Mouse (Mus musculus) gonadal fat pad, adult 2 months (tissue): ENCODE measurements around the gene Psmd4. TPM values are rescaled to one million over a fixed set of nuclear protein-coding genes. Genes with fewer than 3 reads are reported as not detected.
A peak's percentile ranks its signal among the peaks of the same experiment; 100 is the strongest.
"Not testable (repeated sequence)": the region's sequence is repeated elsewhere in the genome, so short reads cannot be mapped to it uniquely, and the experiment has no call there.

ENCODE experiments used
- DNase-seq: peaks from one replicate; pipeline ENCODE4 v3.0.0-alpha.2; 2012; ENCODE audit warnings: low read depth
- polyA plus RNA-seq: library from polyadenylated mRNA; depleted of rRNA; stranded (reverse); fragments of >200 nt; gene quantifications from 2 replicates; pipeline ENCODE4 v1.2.3, GENCODE M21; 2012

The Psmd4 gene
- polyA plus RNA-seq, 1 experiment, result 227 TPM

DNA sequence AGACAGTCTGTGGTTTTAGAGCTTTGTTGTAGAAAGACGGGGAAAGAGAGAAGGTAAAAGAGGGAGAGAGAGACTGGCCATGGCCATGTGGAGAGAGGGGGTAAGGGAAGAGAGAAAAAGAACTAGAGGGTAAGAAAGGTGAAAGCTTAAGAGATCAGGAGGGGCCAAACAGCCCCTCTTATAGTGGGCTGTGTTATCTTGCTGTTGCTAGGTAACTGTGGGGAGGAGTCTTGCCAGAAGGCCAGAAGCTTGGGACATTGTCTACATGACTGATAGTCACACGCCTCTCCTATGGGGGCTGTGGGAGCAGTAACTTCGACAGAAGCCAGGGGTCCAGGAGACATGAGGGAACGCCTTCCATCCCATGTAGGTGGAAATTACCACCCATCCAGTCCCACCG lies 17.2 kb downstream of the Psmd4 start:
- no peak for DNase-seq

DNA sequence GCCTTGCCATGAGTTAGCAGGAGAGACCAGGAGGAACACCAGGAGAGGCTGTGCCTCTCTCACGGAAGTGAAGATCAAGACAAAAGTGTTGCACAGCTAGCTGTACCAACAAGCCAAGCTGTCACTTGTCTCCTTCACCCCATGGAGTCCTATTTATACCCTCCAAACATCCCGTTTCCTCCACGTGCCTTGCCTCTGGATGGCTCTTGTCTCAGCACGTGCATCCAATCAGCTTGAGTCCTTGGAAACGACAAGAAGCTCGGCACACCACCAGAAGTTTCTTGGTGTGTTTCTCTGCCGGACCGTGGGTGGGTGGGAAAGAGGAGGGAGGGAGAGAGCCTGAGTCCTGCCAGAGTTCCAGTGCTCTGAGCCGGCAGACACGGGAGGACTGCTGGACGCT lies 17.9 kb downstream of the Psmd4 start:
- DNase-seq, result no peak

DNA sequence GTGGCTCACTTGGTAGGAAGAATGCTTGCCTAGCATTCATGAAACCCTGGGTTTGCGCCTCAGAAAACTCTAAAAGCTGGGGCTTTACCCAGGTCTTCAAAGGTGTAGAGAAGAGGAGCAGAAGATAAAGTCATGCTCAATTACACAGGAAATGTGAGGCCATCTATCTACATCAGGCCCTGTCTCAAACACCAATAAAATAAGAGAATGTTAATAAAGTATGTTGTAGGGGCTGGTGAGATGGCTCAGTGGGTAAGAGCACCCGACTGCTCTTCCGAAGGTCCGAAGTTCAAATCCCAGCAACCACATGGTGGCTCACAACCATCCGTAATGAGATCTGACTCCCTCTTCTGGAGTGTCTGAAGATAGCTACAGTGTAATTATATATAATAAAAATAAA lies 21.5 kb downstream of the Psmd4 start:
- DNase-seq, result not testable (repeated sequence)

DNA sequence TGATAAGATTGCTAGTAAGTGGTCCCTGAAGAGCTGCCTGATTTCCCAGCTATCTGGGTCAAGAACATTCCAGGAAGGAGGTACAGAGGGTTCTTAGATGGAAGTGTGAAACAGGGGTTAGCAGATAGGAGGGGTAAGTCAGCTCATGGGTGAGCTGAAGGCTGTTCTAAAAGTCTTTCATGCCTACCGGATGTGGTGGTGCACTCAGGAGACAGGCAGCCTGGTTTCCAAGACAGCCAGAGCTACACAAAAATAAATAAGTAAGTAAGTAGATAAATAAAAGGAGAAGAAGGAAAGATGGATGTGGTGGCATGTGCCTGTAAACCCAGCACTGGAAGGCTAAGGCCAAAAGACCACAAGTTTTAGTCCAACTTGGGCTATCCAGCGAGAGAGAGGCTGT lies 23.7 kb downstream of the Psmd4 start:
- no peak for DNase-seq

DNA sequence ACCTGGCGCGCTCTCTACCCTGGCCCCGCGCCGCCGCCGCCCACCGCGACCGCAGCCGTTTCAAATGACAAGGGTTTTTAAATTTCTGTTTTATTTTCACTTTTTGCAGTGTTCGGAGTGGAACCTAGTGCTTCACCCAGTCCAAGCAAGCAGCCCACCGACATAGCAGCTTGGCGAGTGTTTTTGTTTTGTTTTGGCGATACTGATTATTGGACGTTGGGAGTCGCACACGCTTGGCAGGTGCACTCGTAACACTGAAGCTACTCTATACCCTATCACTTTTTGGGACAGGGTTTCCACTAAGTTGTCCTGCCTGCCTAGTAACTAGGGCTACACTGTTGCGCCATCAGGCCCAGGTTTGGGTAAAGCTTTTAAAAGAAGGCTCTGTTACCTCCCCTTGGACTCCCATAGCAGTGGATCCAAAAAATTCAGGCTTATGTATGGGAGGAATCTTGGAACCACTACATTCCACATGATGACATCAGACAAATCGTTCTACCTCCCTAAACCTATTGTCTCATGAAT lies 25.8 kb downstream of the Psmd4 start:
- DNase-seq, result no peak

- peak; percentile 90 for DNase-seq
Observed at GRCm38 (mm10) chr3:95015891-95016531, 26.4 kb downstream of the Psmd4 start.

GRCm38 (mm10) chr3:95015337-95015872 lies 27.0 kb downstream of the Psmd4 start, which contains the start of gene Zfp687:
Gene Zfp687 (minus strand): TSS chr3:95015448.
- DNase-seq, result peak; percentile 89

- no peak for DNase-seq
Observed at GRCm38 (mm10) chr3:95014428-95015151, 27.8 kb downstream of the Psmd4 start.

DNA sequence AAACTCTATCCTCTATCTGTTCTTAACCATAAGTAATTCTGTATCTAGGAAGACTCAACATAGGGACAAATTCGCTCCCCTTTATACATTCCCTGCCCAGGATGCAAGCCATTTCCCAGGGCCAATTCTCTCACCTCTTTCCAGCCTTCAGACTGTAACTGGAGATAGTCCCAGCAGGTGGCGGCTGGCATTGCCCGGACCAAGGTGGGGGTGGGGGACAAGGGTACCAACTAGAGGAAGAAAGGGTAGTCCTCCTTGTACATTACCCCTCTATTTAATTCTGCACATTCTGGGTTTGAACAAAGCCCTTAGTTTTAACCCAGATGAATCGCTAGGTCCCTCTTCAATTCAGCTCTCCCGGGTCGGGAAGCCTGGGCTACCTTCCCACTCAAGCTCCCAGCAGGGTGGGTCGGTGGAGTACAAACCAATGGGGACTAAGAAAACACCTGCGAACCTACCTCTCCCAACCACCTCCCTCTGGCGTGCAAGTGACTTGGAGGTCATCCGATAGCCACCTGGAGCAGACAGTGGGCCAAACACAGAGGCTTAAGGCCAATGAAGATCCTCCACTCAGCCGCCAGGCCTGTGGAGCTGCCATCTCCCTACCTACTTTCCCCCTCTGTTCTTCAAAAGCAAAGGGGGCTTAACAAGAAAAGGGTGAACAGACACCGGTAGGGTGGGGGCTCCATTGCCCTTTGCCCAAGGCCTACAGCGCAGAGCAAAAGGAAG lies 28.6 kb downstream of the Psmd4 start:
- no peak for DNase-seq

DNA sequence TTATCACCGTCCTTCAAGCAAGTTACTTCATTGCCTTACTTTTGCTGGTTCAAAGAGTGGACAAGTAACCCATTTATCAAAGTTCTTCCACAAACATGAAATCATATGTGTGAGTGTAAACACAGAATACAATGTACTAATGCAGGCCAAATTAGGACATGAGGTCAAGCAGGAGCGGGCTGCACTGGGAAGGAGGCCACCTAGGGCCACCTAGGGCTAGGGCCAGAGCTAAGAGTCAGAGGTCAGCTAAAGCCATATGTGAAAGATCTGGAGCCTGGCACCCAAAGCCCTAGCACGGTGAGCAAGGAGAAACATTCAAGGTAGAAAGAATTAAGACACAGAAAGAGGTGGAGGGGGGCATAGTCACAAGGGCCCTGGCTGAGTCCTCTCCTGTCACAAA lies 29.4 kb downstream of the Psmd4 start:
- no peak for DNase-seq

DNA sequence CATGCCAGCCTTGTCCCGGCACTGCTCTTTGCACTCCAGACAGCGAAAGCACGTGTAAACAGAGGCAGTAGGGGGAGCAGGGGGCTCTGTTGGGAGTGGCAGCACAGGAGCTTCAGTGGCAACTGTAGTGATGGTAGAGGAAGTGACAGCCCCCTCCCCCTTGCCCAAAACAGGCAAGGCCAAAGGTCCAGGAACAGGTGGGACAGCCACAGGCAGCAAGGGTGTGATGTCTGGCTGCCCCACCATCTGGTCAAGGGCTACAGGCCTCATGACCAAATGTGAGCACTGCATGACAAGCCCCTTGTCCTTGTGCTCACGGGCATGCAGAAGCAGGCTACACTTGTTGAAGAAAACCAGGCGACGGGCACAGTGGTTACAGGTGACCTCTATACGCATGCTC lies 32.0 kb downstream of the Psmd4 start:
- no peak for DNase-seq

DNA sequence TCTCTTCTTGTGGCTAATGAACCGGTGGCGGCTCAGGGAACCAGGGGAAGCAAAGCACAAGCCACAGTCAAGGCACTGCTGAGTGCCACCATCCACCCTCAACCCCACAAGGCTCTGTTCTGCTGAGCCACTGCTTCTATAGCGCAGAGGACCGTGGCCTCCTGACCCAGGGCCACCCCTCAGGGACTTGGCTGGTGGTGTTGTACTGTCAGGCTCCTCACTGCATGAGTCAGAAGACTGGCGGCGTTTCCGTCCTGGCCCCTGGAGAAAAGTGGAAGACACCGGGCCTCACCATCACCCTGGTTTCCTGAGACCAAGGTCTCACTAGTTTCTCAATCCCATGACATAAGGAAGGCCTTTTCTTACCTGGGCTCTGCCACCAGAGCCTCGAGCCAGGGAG lies 34.7 kb downstream of the Psmd4 start:
- no peak for DNase-seq

GRCm38 (mm10) chr3:95005651-95006050 lies 36.8 kb downstream of the Psmd4 start:
- DNase-seq, result no peak

DNA sequence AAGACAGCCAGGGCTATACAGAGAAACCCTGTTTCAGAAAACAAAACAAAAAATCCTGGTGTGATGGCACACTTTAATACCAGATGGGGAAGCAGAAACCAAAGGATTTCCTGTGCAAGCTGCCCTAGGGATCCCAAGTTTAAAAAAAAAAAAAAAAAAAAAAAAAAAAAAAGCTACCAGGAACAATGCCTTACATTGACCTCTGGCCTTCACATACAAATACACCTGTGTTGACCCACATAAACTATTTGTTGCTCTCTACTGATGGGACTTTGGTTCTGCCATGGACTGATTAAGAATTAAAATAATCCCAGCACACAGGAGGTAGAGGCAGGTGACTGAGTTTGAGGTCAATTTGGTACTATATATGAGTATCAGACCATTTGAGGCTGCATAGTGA lies 39.1 kb downstream of the Psmd4 start:
- no peak for DNase-seq

DNA sequence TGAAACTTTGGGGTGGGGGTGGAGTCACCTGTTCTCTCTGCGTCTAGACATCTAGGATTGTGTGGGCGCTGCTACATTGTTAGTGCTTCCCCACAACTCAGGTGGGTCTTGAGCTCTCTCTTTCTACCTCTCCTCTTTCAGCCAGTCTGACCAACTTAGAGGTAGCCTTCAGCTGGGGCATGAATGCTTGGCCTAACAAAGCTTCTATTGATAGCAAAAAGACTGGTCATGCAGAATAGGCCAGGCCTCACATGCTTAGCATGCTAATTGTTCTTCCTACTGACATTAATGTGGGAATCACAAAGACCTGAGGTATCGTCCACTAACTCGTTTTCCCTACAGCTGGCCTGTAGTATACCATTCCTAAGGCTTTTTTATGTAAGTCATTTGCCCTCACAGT lies 39.8 kb downstream of the Psmd4 start:
- DNase-seq, result no peak

DNA sequence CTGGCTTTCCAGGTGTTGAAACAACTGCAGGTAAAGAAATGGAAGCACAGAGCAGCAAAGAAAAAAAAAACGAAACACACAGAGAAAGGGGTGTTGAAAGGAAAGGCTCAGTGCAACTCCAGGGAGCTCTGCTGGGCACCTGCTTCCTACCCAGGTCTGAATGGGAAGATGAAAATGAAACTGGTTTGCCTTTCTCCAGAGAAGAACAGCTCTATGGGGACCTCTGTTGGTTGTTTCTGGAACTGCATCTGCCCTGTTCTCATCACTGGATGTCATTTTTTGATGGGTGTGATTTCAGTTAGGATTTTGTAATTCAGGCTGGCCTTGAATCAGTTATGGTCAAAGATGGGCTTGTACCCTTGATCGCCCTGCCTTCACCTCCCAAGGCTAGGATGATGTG lies 45.5 kb downstream of the Psmd4 start:
- DNase-seq, result no peak

DNA sequence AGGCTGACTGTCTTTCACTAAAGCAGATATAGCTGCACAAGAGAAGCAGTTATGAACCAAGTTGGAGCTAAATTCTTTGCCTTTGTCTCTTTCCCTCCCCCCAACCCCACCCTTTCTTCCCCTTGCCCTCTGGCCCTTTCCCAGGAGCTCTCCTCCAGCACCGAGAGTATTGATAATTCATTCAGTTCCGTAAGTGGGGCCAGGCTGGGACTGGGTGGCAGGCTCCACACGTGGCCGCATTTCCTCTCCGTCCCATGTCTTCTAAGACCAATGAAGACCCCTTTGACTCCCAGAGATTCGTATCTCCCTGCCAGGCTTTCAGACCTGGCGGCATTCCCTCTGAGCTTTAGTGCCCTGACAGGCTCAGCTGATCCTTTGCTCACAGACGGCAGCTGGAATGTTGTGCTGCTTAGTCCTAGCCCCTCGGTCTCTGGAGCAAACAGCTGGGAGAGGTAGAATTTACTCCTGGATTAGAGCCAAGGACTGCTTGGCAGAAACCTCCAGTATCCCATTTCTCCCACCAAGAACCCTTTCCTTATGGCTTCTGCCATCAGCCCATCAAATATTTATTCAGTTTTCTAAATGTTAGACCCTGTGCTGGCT lies 53.2 kb downstream of the Psmd4 start:
- no peak for DNase-seq

- DNase-seq, result no peak
Observed at GRCm38 (mm10) chr3:94987578-94987977, 54.8 kb downstream of the Psmd4 start.

GRCm38 (mm10) chr3:94985513-94985912 lies 56.9 kb downstream of the Psmd4 start:
- DNase-seq, result no peak

GRCm38 (mm10) chr3:94984312-94984711 lies 58.1 kb downstream of the Psmd4 start:
- peak; percentile 79 for DNase-seq
